Mouse (Mus musculus): ENCODE measurements around the gene Tnrc6c.

The Tnrc6c gene

GRCm38 (mm10) chr11:117653491-117654351 lies at the start of gene Tnrc6c:
Gene Tnrc6c (plus strand): TSS chr11:117654289.
- DNase-seq (ENCODE audit: low spot score), result peak; percentile 82

GRCm38 (mm10) chr11:117606137-117606536 lies 48.0 kb upstream of the Tnrc6c start:
- DNase-seq (ENCODE audit: low spot score), result no peak

GRCm38 (mm10) chr11:117606605-117607203 lies 47.4 kb upstream of the Tnrc6c start:
- DNase-seq (ENCODE audit: low spot score), result peak; percentile 83

GRCm38 (mm10) chr11:117608141-117608789 lies 45.8 kb upstream of the Tnrc6c start:
- no peak for DNase-seq (ENCODE audit: low spot score)

- DNase-seq (ENCODE audit: low spot score), result no peak
These were observed 45.1 kb upstream of the Tnrc6c start for GRCm38 (mm10) chr11:117608976-117609375.

GRCm38 (mm10) chr11:117610589-117610988 lies 43.5 kb upstream of the Tnrc6c start:
- no peak for DNase-seq (ENCODE audit: low spot score)

GRCm38 (mm10) chr11:117611068-117611467 lies 43.0 kb upstream of the Tnrc6c start:
- peak; percentile 76 for DNase-seq (ENCODE audit: low spot score)

GRCm38 (mm10) chr11:117611860-117612259 lies 42.2 kb upstream of the Tnrc6c start:
- DNase-seq (ENCODE audit: low spot score), result no peak

- no peak for DNase-seq (ENCODE audit: low spot score)
These were observed 41.2 kb upstream of the Tnrc6c start for GRCm38 (mm10) chr11:117612885-117613284.

- DNase-seq (ENCODE audit: low spot score), result no peak
These were observed 36.7 kb upstream of the Tnrc6c start for GRCm38 (mm10) chr11:117617368-117617908.

- peak; percentile 63 for DNase-seq (ENCODE audit: low spot score)
These were observed 35.9 kb upstream of the Tnrc6c start for GRCm38 (mm10) chr11:117618214-117618613.

- no peak for DNase-seq (ENCODE audit: low spot score)
These were observed 35.3 kb upstream of the Tnrc6c start for GRCm38 (mm10) chr11:117618774-117619173.

GRCm38 (mm10) chr11:117619581-117619980 lies 34.5 kb upstream of the Tnrc6c start:
- DNase-seq (ENCODE audit: low spot score), result no peak

- no peak for DNase-seq (ENCODE audit: low spot score)
These were observed 28.9 kb upstream of the Tnrc6c start for GRCm38 (mm10) chr11:117625196-117625595.

GRCm38 (mm10) chr11:117626557-117626956 lies 27.5 kb upstream of the Tnrc6c start:
- DNase-seq (ENCODE audit: low spot score), result no peak

- DNase-seq (ENCODE audit: low spot score), result no peak
These were observed 27.0 kb upstream of the Tnrc6c start for GRCm38 (mm10) chr11:117627060-117627562.

GRCm38 (mm10) chr11:117627746-117628311 lies 26.3 kb upstream of the Tnrc6c start:
- DNase-seq (ENCODE audit: low spot score), result no peak

GRCm38 (mm10) chr11:117628312-117628779 lies 25.7 kb upstream of the Tnrc6c start:
- DNase-seq (ENCODE audit: low spot score), result peak; percentile 65

- no peak for DNase-seq (ENCODE audit: low spot score)
These were observed 24.2 kb upstream of the Tnrc6c start for GRCm38 (mm10) chr11:117629865-117630264.

- no peak for DNase-seq (ENCODE audit: low spot score)
These were observed 23.1 kb upstream of the Tnrc6c start for GRCm38 (mm10) chr11:117630868-117631565.

- DNase-seq (ENCODE audit: low spot score), result no peak
These were observed 20.8 kb upstream of the Tnrc6c start for GRCm38 (mm10) chr11:117633310-117633709.
